Mouse (Mus musculus): Measurements from ENCODE around the gene Adam23. TPM values are rescaled to one million over a fixed set of nuclear protein-coding genes. Genes with fewer than 3 reads are reported as not detected.
A peak's percentile ranks its signal among the peaks of the same experiment; 100 is the strongest.
"Not testable (repeated sequence)": the region's sequence is repeated elsewhere in the genome, so short reads cannot be mapped to it uniquely, and the experiment has no call there.

Adam23 gene
- polyA plus RNA-seq, 1 experiment from 2014 or later, result 3.3 TPM

DNA sequence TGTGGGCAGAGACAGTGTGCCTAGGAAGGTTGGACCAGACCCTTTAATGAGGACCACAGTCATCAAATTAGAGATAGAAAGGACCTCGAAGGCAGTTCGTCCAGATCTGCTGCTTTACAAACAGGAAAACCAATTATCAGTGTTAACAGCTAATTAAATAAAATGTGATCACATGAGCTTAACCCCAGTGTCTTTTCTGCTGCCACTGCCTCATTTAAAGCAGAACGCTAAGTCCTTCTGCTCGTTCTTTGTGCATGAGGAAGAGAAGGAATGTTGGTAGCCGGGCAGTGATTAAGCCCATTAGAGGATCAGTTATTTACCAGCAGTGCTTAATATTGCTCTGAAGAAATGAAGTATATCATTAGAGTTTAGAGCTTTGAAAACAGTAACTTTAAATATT is 131.1 kb downstream of the Adam23 start:
- DNase-seq (ENCODE audit: low spot score), result no peak

GRCm38 (mm10) chr1:63579153-63579552 is 133.5 kb downstream of the Adam23 start:
- DNase-seq (ENCODE audit: low spot score), result no peak

DNA sequence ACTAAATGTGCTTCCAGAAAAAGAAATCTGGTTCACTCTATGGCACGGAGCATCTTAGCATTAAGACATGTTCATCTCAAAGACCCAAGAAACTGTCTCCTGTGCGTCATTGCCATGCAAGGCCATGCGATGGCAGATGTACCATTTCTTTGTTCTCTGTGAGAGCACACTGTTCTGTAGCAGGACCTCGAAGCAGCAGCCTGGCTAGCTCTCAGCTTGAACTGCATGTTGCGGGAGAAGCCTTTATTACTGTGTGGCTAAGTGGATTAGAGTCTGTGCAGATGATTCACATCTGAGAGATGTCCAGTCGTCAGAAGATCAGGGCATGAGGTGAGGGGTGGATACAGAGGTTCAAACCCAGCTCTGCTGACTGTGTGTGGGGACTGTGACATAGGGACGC is 141.2 kb downstream of the Adam23 start:
- no peak for DNase-seq (ENCODE audit: low spot score)

DNA sequence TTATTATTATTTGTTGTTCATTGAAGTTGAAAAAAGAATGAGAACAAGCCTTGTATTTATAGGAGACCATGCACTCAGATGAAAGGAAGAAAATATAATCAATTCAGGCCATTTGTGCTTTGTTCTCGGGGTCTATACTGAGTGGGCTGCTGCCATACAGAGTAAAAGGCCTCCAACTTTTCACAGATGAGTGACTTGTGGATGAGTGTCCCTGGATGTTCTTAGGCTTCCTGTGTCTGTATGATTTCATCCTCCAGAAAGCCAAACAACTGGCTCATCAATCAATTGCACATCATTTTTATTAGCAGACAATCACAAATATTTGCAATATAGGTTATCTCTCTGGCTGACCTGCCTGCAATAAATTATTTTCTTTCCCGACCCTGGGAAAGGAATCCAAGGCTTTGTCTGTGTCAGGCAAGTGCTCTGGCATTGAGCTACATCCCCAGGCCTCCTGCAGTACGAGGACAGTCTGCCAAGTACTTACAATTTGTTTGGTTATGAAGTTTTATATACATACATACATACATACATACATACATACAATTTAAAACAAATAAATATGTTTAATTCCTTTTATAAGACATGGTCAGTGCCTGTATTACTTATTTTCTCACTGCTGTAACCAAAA is 158.3 kb downstream of the Adam23 start:
- DNase-seq (ENCODE audit: low spot score), result no peak

- DNase-seq (ENCODE audit: low spot score), result no peak
Measured at GRCm38 (mm10) chr1:63609613-63610012, 163.9 kb downstream of the Adam23 start.

- DNase-seq (ENCODE audit: low spot score), result peak; percentile 10
Measured at GRCm38 (mm10) chr1:63614594-63614993, 168.9 kb downstream of the Adam23 start.

DNA sequence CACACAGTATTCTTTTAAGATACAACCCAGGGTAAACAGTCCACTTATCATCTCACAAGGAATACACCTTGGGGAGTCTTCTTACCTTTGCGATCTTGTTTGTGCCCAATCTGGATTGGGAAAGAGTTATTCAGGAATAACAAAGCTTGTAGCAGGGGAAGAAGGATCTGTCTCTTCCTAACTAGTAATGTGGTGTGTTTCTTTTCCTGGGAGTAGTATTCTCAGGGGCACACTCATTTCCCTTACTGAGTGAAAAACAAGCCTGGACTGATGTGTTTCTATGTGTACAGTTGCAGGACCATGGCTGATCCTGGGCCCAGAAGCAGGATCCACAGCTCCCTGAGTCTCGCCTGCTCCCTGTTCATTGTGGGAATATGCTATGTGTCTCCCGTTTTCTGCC is 170.0 kb downstream of the Adam23 start, which contains the start of gene Gm39653:
Gene Gm39653, plus strand, starts transcription at position 301 of the 400 bp plus-strand sequence.
- no peak for DNase-seq (ENCODE audit: low spot score)

- DNase-seq (ENCODE audit: low spot score), result no peak
Measured at GRCm38 (mm10) chr1:63628211-63628610, 182.5 kb downstream of the Adam23 start.

DNA sequence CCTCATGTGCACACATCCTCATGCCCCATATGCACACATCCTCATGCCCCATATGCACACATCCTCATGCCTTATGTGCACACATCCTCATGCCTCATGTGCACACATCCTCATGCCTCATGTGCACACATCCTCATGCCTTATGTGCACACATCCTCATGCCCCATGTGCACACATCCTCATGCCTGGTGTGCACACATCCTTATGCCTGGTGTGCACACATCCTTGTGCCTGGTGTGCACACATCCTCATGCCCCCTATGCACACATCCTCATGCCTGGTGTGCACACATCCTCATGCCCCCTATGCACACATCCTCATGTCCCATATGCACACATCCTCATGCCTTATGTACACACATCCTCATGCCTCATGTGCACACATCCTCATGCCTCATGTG is 184.7 kb downstream of the Adam23 start:
- not testable (repeated sequence) for DNase-seq (ENCODE audit: low spot score)

- DNase-seq (ENCODE audit: low spot score), result no peak
Measured at GRCm38 (mm10) chr1:63639921-63640320, 194.2 kb downstream of the Adam23 start.

Other genes starting within 250 kb of the Adam23 start
- gene Gpr1, start 231.3 kb upstream of the Adam23 start, polyA plus RNA-seq (2015; fragmentation: Nextera tagmentation; extraction: Ambion mirVana), result 0.31 and 0.44 TPM in 2 replicates
- gene Zdbf2, start 172.6 kb upstream of the Adam23 start, polyA plus RNA-seq (2015; fragmentation: Nextera tagmentation; extraction: Ambion mirVana), result 0.32 and 0.34 TPM in 2 replicates
- not detected in 2 replicates for gene Gm39653, start 170.1 kb downstream of the Adam23 start, polyA plus RNA-seq (2015; fragmentation: Nextera tagmentation; extraction: Ambion mirVana)
- not detected in 2 replicates for gene Dytn, start 241.0 kb downstream of the Adam23 start, polyA plus RNA-seq (2015; fragmentation: Nextera tagmentation; extraction: Ambion mirVana)